Mouse (Mus musculus) c-Kit-positive CD71-positive TER-119-negative erythroid progenitor cells, embryonic 14.5 days (primary cell): ENCODE results near the gene Scamp1.

Source experiments
- DNase-seq: peaks from one replicate; pipeline ENCODE4 v3.0.0-alpha.2; 2013; ENCODE audit warnings: low read depth

The Scamp1 gene

GRCm38 (mm10) chr13:94223609-94224008 is 62.0 kb downstream of the Scamp1 start:
- DNase-seq: no peak

- DNase-seq: no peak
Measured at GRCm38 (mm10) chr13:94212716-94213115, 72.9 kb downstream of the Scamp1 start.

DNA sequence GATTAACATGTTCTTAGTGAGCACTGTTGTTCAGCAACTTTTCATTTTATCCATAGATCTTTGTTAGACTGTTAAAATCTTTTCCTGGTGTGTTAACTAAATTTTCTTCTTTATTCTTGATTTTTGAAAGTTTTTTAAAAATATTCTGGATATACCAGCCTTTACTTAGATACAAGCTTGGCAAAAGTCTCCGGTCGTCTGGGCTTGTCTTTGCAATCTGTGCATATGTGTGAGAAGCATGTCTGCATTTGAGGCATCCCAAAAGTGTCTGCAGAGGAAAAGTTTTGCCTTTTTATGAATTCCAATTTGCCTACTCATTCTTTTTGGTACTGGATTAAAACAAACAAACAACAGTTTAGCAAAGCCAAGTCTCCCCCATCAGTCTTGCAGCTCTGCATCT is 73.5 kb downstream of the Scamp1 start:
- DNase-seq: no peak

DNA sequence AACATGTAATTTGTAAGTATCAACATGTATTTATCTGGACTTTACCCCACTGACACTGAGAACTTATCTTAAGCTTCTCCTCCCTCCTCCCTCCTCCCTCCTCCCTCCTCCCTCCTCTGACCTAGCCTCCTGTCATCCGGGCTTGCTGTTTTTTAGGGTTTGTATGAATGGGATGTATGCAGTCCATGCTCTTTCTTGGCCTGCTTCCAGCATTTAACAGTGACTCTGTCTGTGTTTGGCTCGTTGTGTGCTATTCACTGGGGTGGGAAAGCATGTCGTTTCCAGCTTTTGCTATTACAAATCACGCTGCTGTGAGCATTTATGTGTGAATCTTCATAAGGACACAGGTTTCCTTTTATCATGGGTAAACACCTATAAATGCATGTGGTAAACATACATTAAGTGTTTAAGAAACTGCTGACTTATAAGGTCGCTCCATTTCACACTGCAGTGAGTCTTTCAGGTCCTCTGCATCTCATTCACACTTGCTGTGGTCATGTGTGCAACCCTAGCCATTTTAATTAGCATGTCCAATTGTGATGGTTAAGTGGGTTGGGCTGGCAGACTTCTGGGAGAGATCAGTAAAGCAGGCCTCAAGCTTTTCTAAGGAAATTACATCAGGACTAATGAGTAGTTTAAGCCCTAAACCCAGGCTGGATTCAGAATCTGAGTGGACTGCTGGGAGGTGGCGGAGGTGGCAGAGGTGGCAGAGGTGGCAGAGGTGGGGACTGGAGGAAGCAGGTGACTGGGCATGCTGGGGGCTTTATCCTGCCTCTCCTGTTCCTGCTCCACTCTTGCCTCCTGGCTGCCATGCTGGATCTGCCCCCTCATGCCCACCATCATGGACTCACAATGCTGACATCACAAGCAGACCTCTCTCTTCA is 74.2 kb downstream of the Scamp1 start:
- no peak for DNase-seq

DNA sequence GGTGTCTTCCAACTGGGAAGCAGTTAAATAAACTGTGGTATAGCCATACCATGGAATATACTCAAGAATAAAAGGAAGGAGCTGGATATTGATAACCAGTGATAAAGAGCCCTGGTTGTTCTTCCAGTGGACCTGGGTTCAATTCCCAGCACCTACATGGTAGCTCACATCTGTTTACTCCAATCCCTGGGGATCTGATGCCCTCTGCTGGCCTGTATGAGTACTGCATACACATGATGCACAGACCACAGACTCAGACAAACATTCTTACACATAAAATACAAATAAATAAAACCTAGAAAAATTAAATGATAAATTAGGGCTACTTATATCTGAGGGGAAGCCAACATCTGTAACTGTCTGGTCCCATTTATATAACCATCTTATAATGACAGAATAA is 76.8 kb downstream of the Scamp1 start:
- DNase-seq: no peak

DNA sequence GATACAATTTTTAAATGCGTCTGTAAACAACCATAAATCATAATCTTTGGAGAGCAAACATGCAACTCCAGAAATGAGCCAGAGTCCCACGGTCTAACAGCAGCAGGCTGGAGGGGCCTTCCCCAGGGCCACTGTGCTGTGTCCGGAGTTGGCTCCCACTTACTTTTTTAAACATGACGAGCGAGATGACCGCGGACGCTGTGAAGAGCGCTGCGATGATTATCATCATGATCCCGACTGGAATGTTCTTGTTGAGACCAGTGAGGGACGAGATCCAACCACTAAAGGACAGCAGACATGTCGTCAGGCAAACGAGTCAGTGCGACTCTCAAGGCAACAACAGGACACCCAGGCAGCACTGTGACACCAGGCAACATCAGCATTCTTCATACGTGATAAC is 77.7 kb downstream of the Scamp1 start:
- no peak for DNase-seq

- peak; percentile 38 for DNase-seq
Measured at GRCm38 (mm10) chr13:94205234-94205633, 80.4 kb downstream of the Scamp1 start.

- no peak for DNase-seq
Measured at GRCm38 (mm10) chr13:94199829-94200228, 85.8 kb downstream of the Scamp1 start.

- DNase-seq: no peak
Measured at GRCm38 (mm10) chr13:94198616-94199015, 87.0 kb downstream of the Scamp1 start.

- DNase-seq: no peak
Measured at GRCm38 (mm10) chr13:94193227-94193626, 92.4 kb downstream of the Scamp1 start.

- DNase-seq: no peak
Measured at GRCm38 (mm10) chr13:94190386-94190785, 95.3 kb downstream of the Scamp1 start.

DNA sequence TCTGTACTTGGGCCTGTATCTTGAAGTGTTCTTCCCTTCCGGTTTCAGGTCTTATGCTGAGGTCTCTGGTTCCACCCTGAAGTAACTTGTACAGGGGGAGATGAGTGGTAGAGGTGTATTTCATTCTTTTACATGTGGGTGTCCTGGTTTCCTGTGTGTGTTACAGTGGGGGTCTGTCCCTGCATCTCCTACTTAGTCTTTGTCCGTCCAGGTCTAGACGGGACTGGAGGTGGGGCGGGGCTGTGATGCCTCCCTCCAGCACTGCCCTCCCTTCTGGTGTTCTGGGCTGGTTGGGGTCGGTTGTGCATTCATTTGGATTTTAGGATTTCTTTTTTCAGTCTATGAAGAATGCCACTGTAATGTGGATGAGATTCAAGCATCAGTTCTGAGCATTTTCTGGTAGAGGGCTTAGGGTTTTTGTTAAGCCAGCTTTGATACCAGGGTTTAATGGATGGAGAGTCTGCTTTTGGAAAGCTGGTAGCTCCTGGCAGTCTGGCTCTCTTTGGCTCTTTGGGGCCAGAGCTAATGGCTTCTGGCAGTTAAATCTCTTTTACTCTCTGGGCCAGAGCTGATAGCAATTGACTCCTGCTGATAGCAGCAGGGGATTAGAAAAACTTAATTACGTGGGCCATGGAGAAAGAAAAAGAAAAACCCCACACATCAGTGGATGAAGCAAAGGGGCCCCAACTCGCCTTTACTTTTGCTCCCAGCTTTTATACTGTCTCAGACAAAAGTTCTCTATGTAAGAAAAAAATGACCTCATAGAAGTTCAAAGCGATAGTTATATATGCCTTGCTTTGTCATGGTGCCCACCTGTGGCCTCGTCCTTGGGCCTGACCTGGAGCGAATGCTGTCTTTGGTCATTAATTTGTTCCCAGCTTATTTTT is 97.2 kb downstream of the Scamp1 start:
- DNase-seq: no peak

- DNase-seq: no peak
Measured at GRCm38 (mm10) chr13:94185631-94186030, 100.0 kb downstream of the Scamp1 start.

GRCm38 (mm10) chr13:94184726-94185456 is 100.8 kb downstream of the Scamp1 start:
- DNase-seq: no peak

GRCm38 (mm10) chr13:94183372-94184021 is 102.2 kb downstream of the Scamp1 start:
- DNase-seq: no peak

- DNase-seq: no peak
Measured at GRCm38 (mm10) chr13:94182026-94182425, 103.6 kb downstream of the Scamp1 start.

DNA sequence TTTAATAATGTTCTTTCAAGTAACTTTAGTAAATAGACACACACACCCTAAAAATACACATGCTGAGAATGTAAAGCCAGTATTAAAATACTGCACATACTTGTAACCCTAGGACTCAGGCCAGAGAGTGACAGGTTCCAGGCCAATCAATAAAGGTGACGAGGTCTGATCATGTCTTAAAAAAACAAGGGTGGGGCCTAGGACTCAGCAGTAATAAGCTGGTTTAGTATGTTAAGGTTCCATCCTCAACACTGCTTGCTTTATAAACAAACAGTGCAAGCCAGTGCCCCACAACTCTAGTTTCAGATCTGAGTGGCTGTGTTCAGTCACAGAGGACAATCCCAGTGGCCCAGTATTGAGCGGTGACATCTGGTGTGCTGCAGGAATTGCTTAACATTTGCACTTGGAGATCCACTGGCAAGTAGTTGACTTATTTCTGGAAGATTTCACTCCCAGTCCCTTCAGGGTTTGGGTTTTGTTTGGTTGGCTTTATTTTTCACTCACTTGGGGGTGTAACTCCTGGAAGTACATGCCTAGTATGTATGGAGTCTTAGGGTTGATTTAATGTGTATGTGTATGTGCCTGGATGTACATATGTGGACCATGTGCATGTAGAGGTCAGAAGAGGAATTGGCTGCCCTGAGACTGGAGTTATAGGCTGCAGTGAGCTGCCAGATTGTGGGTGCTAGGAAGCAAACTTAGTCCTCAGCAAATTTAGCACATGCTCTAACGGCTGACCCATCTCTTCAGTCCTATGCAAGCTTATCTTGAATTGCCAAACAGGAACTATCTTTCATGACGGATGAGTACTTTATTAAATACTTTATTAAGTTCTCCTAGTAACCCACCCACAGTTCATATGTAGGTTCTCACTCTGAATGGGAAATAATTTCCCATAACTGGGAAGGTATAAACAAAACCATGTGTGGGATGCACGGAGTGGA is 104.9 kb downstream of the Scamp1 start:
- no peak for DNase-seq

GRCm38 (mm10) chr13:94178401-94179040 is 107.1 kb downstream of the Scamp1 start:
- no peak for DNase-seq

- peak; percentile 61 for DNase-seq
Measured at GRCm38 (mm10) chr13:94177148-94177547, 108.5 kb downstream of the Scamp1 start.
